Mouse (Mus musculus) E14TG2a.4 (cell line): ENCODE data around the gene Nbeal2.

Source experiments
- CTCF ChIP-seq: conservative IDR thresholded peaks from 2 replicates; pipeline ENCODE4 v1.5.1; 2014; ENCODE audit warnings: low read length
- NANOG ChIP-seq: IDR thresholded peaks from 2 replicates; pipeline ENCODE4 v1.6.1; 2014; ENCODE audit warnings: borderline replicate concordance, low read length, mixed read lengths

DNA sequence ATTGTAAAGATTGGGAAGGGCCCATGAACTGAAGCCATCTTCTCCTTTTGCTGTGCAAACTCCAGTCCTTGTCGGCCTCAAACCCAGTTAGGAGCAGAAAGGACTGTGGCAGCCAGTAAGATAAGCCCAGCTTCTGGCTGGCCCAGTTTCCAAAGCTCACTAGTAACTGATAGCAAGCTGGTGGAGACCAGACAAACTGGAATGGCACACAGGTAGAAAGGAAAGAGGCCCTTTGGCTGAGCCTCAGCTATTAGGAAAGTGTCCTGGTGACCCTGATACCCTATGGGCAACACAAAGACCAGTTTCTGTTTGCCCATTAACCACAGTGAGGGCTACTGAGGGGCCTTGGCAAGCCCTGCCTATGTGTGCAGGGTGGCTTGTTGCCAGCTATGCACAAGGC, 48.9 kb upstream of the Nbeal2 start:
- TF ChIP-seq CTCF (no peak), NANOG (no peak)
